Mouse (Mus musculus) MEL (cell line): ENCODE measurements at regions not wholly inside any gene's neighbourhood (a gene's known extent, or its start where the extent isn't known, plus 50 kb on each side); places are given as distances from the start of the nearest gene placed in this dataset.

Source experiments
- DNase-seq: peaks from one replicate; pipeline ENCODE4 v3.0.0; 2011; ENCODE audit warnings: low read depth, low spot score
- H3K27ac ChIP-seq: 2 replicates; pipeline ENCODE4 v1.5.1; 2012; ENCODE audit warnings: low read depth, mild to moderate bottlenecking, control low read depth, low read length, moderate library complexity; ENCODE audit not compliant: control insufficient read depth
- H3K27me3 ChIP-seq, 2 experiments: fragments of 150-350 bp in 1 of 2; sonication (generic) in 1 of 2; 2 replicates each; pipeline ENCODE4 v1.6.1; 2012; ENCODE audit warnings: low read length in 2 of 2, mild to moderate bottlenecking in 2 of 2, improper control_type of control experiment in 1 of 2, moderate library complexity in 1 of 2; ENCODE audit not compliant: insufficient read depth in 2 of 2, control insufficient read depth in 1 of 2
- H3K36me3 ChIP-seq, 2 experiments: 2 replicates each; pipeline ENCODE4 v1.6.1; 2012 to 2014; ENCODE audit warnings: low read length in 2 of 2, improper control_type of control experiment in 1 of 2, inconsistent platforms in 1 of 2, mild to moderate bottlenecking in 1 of 2; ENCODE audit not compliant: insufficient read depth in 2 of 2, control insufficient read depth in 1 of 2
- H3K4me1 ChIP-seq, 2 experiments: fragments of 150-350 bp in 1 of 2; sonication (generic) in 1 of 2; 2 replicates each; pipeline ENCODE4 v1.6.1; 2012; ENCODE audit warnings: low read length in 2 of 2, improper control_type of control experiment in 1 of 2, mild to moderate bottlenecking in 1 of 2; ENCODE audit not compliant: insufficient read depth in 2 of 2, control insufficient read depth in 1 of 2
- H3K4me3 ChIP-seq, 2 experiments: fragments of 150-350 bp in 1 of 2; sonication (generic) in 1 of 2; 2 replicates each; pipeline ENCODE4 v1.5.1; 2012; ENCODE audit warnings: low read depth in 2 of 2, low read length in 2 of 2, mild to moderate bottlenecking in 2 of 2, moderate library complexity in 2 of 2, control low read depth in 1 of 2, improper control_type of control experiment in 1 of 2; ENCODE audit not compliant: control insufficient read depth in 1 of 2, insufficient read depth in 1 of 2
- H3K79me2 ChIP-seq: 2 replicates; pipeline ENCODE4 v1.6.1; 2012; ENCODE audit warnings: mild to moderate bottlenecking, low read length, moderate library complexity; ENCODE audit not compliant: control insufficient read depth, poor library complexity, insufficient read depth
- H3K9ac ChIP-seq: 2 replicates; pipeline ENCODE4 v1.6.1; 2012; ENCODE audit warnings: low read depth, mild to moderate bottlenecking, control low read depth, low read length, moderate library complexity; ENCODE audit not compliant: control insufficient read depth, poor library complexity, severe bottlenecking
- H3K9me3 ChIP-seq: fragments of 150-350 bp; sonication (generic); replicated peaks from 2 replicates; pipeline ENCODE4 v1.6.1; 2012; ENCODE audit warnings: mild to moderate bottlenecking, low read length, improper control_type of control experiment, moderate library complexity; ENCODE audit not compliant: insufficient read depth
- CHD1 ChIP-seq: IDR thresholded peaks from 2 replicates; pipeline ENCODE4 v1.6.1; 2012; ENCODE audit warnings: low read depth, mild to moderate bottlenecking, inconsistent platforms, low read length, improper control_type of control experiment
- CTCF ChIP-seq, 3 experiments: IDR thresholded peaks in 2 of 3; conservative IDR thresholded peaks in 1 of 3; 2 replicates each; pipeline ENCODE4 v1.5.1; 2011 to 2012; ENCODE audit warnings: low read length in 3 of 3, low read depth in 2 of 3, mild to moderate bottlenecking in 2 of 3, improper control_type of control experiment in 1 of 3, inconsistent platforms in 1 of 3, mixed read lengths in 1 of 3, moderate library complexity in 1 of 3; ENCODE audit not compliant: control insufficient read depth in 1 of 3, insufficient read depth in 1 of 3, poor library complexity in 1 of 3, severe bottlenecking in 1 of 3
- EP300 ChIP-seq, 2 experiments: IDR thresholded peaks; 2 replicates each; pipeline ENCODE4 v1.6.1; 2011; ENCODE audit warnings: improper control_type of control experiment in 2 of 2, low read length in 2 of 2, low read depth in 1 of 2, mild to moderate bottlenecking in 1 of 2
- GABPA ChIP-seq: IDR thresholded peaks from 2 replicates; pipeline ENCODE4 v1.6.1; 2012; ENCODE audit warnings: low read depth, mild to moderate bottlenecking, inconsistent platforms, low read length, improper control_type of control experiment, moderate library complexity
- HCFC1 ChIP-seq: IDR thresholded peaks from 2 replicates; pipeline ENCODE4 v1.6.1; 2012; ENCODE audit warnings: low read depth, mild to moderate bottlenecking, inconsistent platforms, low read length, improper control_type of control experiment, moderate library complexity
- KAT2A ChIP-seq: conservative IDR thresholded peaks from 2 replicates; pipeline ENCODE4 v1.6.1; 2012; ENCODE audit warnings: low read depth, low read length, improper control_type of control experiment, inconsistent platforms
- MAFK ChIP-seq: IDR thresholded peaks from 2 replicates; pipeline ENCODE4 v1.6.1; 2011; ENCODE audit warnings: low read depth, mild to moderate bottlenecking, low read length, improper control_type of control experiment, borderline replicate concordance
- MAX ChIP-seq: IDR thresholded peaks from 2 replicates; pipeline ENCODE4 v1.6.1; 2011; ENCODE audit warnings: low read length, improper control_type of control experiment
- MXI1 ChIP-seq: IDR thresholded peaks from 2 replicates; pipeline ENCODE4 v1.6.1; 2011; ENCODE audit warnings: mild to moderate bottlenecking, low read depth, low read length, improper control_type of control experiment
- MYB ChIP-seq: IDR thresholded peaks from 2 replicates; pipeline ENCODE4 v1.6.1; 2011; ENCODE audit warnings: mild to moderate bottlenecking, low read depth, low read length, improper control_type of control experiment
- POLR2A ChIP-seq, 2 experiments: IDR thresholded peaks; 2 replicates each; pipeline ENCODE4 v1.6.1; 2011 to 2012; ENCODE audit warnings: low read length in 2 of 2, mild to moderate bottlenecking in 2 of 2, control low read depth in 1 of 2, improper control_type of control experiment in 1 of 2, low read depth in 1 of 2, moderate library complexity in 1 of 2; ENCODE audit not compliant: control insufficient read depth in 1 of 2, insufficient read depth in 1 of 2, poor library complexity in 1 of 2
- SIN3A ChIP-seq: IDR thresholded peaks from 2 replicates; pipeline ENCODE4 v1.6.1; 2012; ENCODE audit warnings: low read length, improper control_type of control experiment, inconsistent platforms
- USF2 ChIP-seq, 2 experiments: IDR thresholded peaks; 2 replicates each; pipeline ENCODE4 v1.6.1; 2011 to 2012; ENCODE audit warnings: improper control_type of control experiment in 2 of 2, low read length in 2 of 2, borderline replicate concordance in 1 of 2, inconsistent platforms in 1 of 2, low read depth in 1 of 2, mild to moderate bottlenecking in 1 of 2; ENCODE audit not compliant: insufficient read depth in 1 of 2
- ZMIZ1 ChIP-seq: IDR thresholded peaks from 2 replicates; pipeline ENCODE4 v1.6.1; 2012; ENCODE audit warnings: low read depth, mild to moderate bottlenecking, inconsistent platforms, low read length, improper control_type of control experiment, moderate library complexity

- no peaks in the 10 kb centered on the region for H3K9me3 ChIP-seq
- H3K9ac ChIP-seq = no peak overlapping the region
- H3K79me2 ChIP-seq = no peaks in the 10 kb centered on the region
- no peak overlapping the region for H3K27ac ChIP-seq
- DNase-seq = no peak
- no peaks in the 10 kb centered on the region for H3K36me3 ChIP-seq
- H3K27me3 ChIP-seq = no peaks in the 10 kb centered on the region
- TF ChIP-seq MXI1 = no peak
- TF ChIP-seq, all 39 proteins: peak for 0
- Histone ChIP-seq H3K4me3 (no peak overlapping the region), H3K4me1 (no peaks in the 10 kb centered on the region)
These were observed 195.1 kb downstream of the Cenpc1 start for GRCm38 (mm10) chr5:85870311-85870710.

GRCm38 (mm10) chr5:85832556-85832955 lies 232.8 kb downstream of the Cenpc1 start:
- no peak for DNase-seq
- Histone ChIP-seq H3K27ac (no peak overlapping the region), H3K27me3 (no peaks in the 10 kb centered on the region), H3K4me3 (no peak overlapping the region), H3K79me2 (no peaks in the 10 kb centered on the region), H3K9ac (no peak overlapping the region), H3K4me1 (no peaks in the 10 kb centered on the region), H3K9me3 (no peaks in the 10 kb centered on the region), H3K36me3 (no peaks in the 10 kb centered on the region)
- TF ChIP-seq POLR2A (IDR thresholded peaks at IDR 0.05; ENCODE audit: control insufficient read depth in 1 of 2, insufficient read depth in 1 of 2, low read depth in 1 of 2, low read length in 2 of 2, poor library complexity in 1 of 2) (no peak), EP300 (IDR thresholded peaks at IDR 0.05; ENCODE audit: low read depth in 1 of 2, low read length in 2 of 2) (no peak), MAX (no peak), ZMIZ1 (no peak), CHD1 (no peak), KAT2A (no peak), SIN3A (no peak), MYB (no peak), GABPA (no peak), HCFC1 (no peak)

- Histone ChIP-seq H3K27ac (no peak overlapping the region), H3K79me2 (no peaks in the 10 kb centered on the region), H3K4me3 (no peak overlapping the region), H3K36me3 (no peaks in the 10 kb centered on the region), H3K4me1 (no peaks in the 10 kb centered on the region), H3K27me3 (no peaks in the 10 kb centered on the region), H3K9ac (no peak overlapping the region), H3K9me3 (no peaks in the 10 kb centered on the region)
- TF ChIP-seq GABPA (no peak), CTCF (IDR thresholded peaks at IDR 0.05 in 2 of 3, conservative IDR thresholded peaks at IDR 0.05 in 1 of 3; ENCODE audit: control insufficient read depth in 1 of 3, insufficient read depth in 1 of 3, low read depth in 2 of 3, low read length in 3 of 3, poor library complexity in 1 of 3, severe bottlenecking in 1 of 3) (no peak), USF2 (IDR thresholded peaks at IDR 0.05; ENCODE audit: borderline replicate concordance in 1 of 2, insufficient read depth in 1 of 2, low read depth in 1 of 2, low read length in 2 of 2) (no peak), MAFK (no peak)
- DNase-seq = no peak
These were observed 269.7 kb downstream of the Cenpc1 start for GRCm38 (mm10) chr5:85795531-85796197.
